Mouse (Mus musculus): ENCODE results near the gene Reep3. TPM values are rescaled to one million over a fixed set of nuclear protein-coding genes. Genes with fewer than 3 reads are reported as not detected.

The Reep3 gene
- polyA plus RNA-seq, 1 experiment from 2014 or later: 38.6 TPM

GRCm38 (mm10) chr10:67061823-67062222 is 34.9 kb downstream of the Reep3 start:
- Histone ChIP-seq H3K9ac (ENCODE audit: low read length) (no peak overlapping the region), H3K27ac (ENCODE audit: low read length) (peak overlapping the region; percentile 67), H3K4me2 (ENCODE audit: low read depth, low read length) (0 out of 2 replicates have a peak overlapping the region, but pooled peaks have one; percentile 16), H3K4me3 (ENCODE audit: low read length) (no peak overlapping the region), H3K4me1 (replicated peaks; ENCODE audit: control insufficient read depth, insufficient read depth, low read length) (peaks cover 27% of the 10 kb centered on the region), H3K9me3 (ENCODE audit: control insufficient read depth, low read length) (no peaks in the 10 kb centered on the region), H3K36me3 (ENCODE audit: control insufficient read depth, insufficient read depth, low read length) (no peaks in the 10 kb centered on the region), H3K27me3 (ENCODE audit: control insufficient read depth, insufficient read depth, low read depth, low read length) (no peaks in the 10 kb centered on the region)
- WGBS: 42% methylated on average over 4 of the region's 4 CpGs
- peak; percentile 35; the same call in 1 of the 2 replicates for ATAC-seq (ENCODE audit: low read depth)

- 40% methylated on average over 10 of the region's 10 CpGs for WGBS
- H3K4me2 ChIP-seq (ENCODE audit: low read depth, low read length): 0 out of 2 replicates have a peak overlapping the region, but pooled peaks have one; percentile 16
- H3K9me3 ChIP-seq (ENCODE audit: control insufficient read depth, low read length): no peaks in the 10 kb centered on the region
- H3K27ac ChIP-seq (ENCODE audit: low read length): peak overlapping the region; percentile 67
- H3K36me3 ChIP-seq (ENCODE audit: control insufficient read depth, insufficient read depth, low read length): no peaks in the 10 kb centered on the region
- H3K9ac ChIP-seq (ENCODE audit: low read length): no peak overlapping the region
- peaks cover 29% of the 10 kb centered on the region for H3K4me1 ChIP-seq (replicated peaks; ENCODE audit: control insufficient read depth, insufficient read depth, low read length)
- H3K27me3 ChIP-seq (ENCODE audit: control insufficient read depth, insufficient read depth, low read depth, low read length): no peaks in the 10 kb centered on the region
- no peak for ATAC-seq (ENCODE audit: low read depth)
- H3K4me3 ChIP-seq (ENCODE audit: low read length): no peak overlapping the region
Measured at GRCm38 (mm10) chr10:67061367-67061801, 35.4 kb downstream of the Reep3 start.

- H3K27me3 ChIP-seq (ENCODE audit: control insufficient read depth, insufficient read depth, low read depth, low read length): no peaks in the 10 kb centered on the region
- ATAC-seq (ENCODE audit: low read depth): no peak
- H3K27ac ChIP-seq (ENCODE audit: low read length): peak overlapping the region; percentile 62
- no peaks in the 10 kb centered on the region for H3K9me3 ChIP-seq (ENCODE audit: control insufficient read depth, low read length)
- no peak overlapping the region for H3K4me3 ChIP-seq (ENCODE audit: low read length)
- no peak overlapping the region for H3K4me2 ChIP-seq (ENCODE audit: low read depth, low read length)
- H3K4me1 ChIP-seq (replicated peaks; ENCODE audit: control insufficient read depth, insufficient read depth, low read length): peaks cover 41% of the 10 kb centered on the region
- 58% methylated on average over 6 of the region's 6 CpGs for WGBS
- no peak overlapping the region for H3K9ac ChIP-seq (ENCODE audit: low read length)
- no peaks in the 10 kb centered on the region for H3K36me3 ChIP-seq (ENCODE audit: control insufficient read depth, insufficient read depth, low read length)
Measured at GRCm38 (mm10) chr10:67058702-67059101, 38.0 kb downstream of the Reep3 start.

GRCm38 (mm10) chr10:67058297-67058696 is 38.4 kb downstream of the Reep3 start:
- 45% methylated on average over 7 of the region's 7 CpGs for WGBS
- Histone ChIP-seq H3K9ac (ENCODE audit: low read length) (no peak overlapping the region), H3K4me1 (replicated peaks; ENCODE audit: control insufficient read depth, insufficient read depth, low read length) (peaks cover 45% of the 10 kb centered on the region), H3K36me3 (ENCODE audit: control insufficient read depth, insufficient read depth, low read length) (no peaks in the 10 kb centered on the region), H3K4me2 (ENCODE audit: low read depth, low read length) (no peak overlapping the region), H3K27ac (ENCODE audit: low read length) (peak overlapping the region; percentile 62), H3K9me3 (ENCODE audit: control insufficient read depth, low read length) (no peaks in the 10 kb centered on the region), H3K4me3 (ENCODE audit: low read length) (no peak overlapping the region), H3K27me3 (ENCODE audit: control insufficient read depth, insufficient read depth, low read depth, low read length) (no peaks in the 10 kb centered on the region)
- ATAC-seq (ENCODE audit: low read depth): peak; percentile 75

GRCm38 (mm10) chr10:67057696-67058095 is 39.0 kb downstream of the Reep3 start:
- no peak overlapping the region for H3K9ac ChIP-seq (ENCODE audit: low read length)
- H3K4me2 ChIP-seq (ENCODE audit: low read depth, low read length): no peak overlapping the region
- WGBS: 91% methylated on average over 6 of the region's 6 CpGs
- H3K36me3 ChIP-seq (ENCODE audit: control insufficient read depth, insufficient read depth, low read length): no peaks in the 10 kb centered on the region
- no peak for ATAC-seq (ENCODE audit: low read depth)
- no peak overlapping the region for H3K27ac ChIP-seq (ENCODE audit: low read length)
- H3K4me1 ChIP-seq (replicated peaks; ENCODE audit: control insufficient read depth, insufficient read depth, low read length): peaks cover 45% of the 10 kb centered on the region
- H3K9me3 ChIP-seq (ENCODE audit: control insufficient read depth, low read length): no peaks in the 10 kb centered on the region
- no peaks in the 10 kb centered on the region for H3K27me3 ChIP-seq (ENCODE audit: control insufficient read depth, insufficient read depth, low read depth, low read length)
- no peak overlapping the region for H3K4me3 ChIP-seq (ENCODE audit: low read length)

GRCm38 (mm10) chr10:67057208-67057607 is 39.5 kb downstream of the Reep3 start:
- Histone ChIP-seq H3K9me3 (ENCODE audit: control insufficient read depth, low read length) (no peaks in the 10 kb centered on the region), H3K4me1 (replicated peaks; ENCODE audit: control insufficient read depth, insufficient read depth, low read length) (peaks cover 45% of the 10 kb centered on the region), H3K36me3 (ENCODE audit: control insufficient read depth, insufficient read depth, low read length) (no peaks in the 10 kb centered on the region), H3K27ac (ENCODE audit: low read length) (no peak overlapping the region; the same call in 1 of the 2 replicates), H3K4me3 (ENCODE audit: low read length) (no peak overlapping the region), H3K27me3 (ENCODE audit: control insufficient read depth, insufficient read depth, low read depth, low read length) (no peaks in the 10 kb centered on the region), H3K9ac (ENCODE audit: low read length) (no peak overlapping the region), H3K4me2 (ENCODE audit: low read depth, low read length) (no peak overlapping the region)
- ATAC-seq (ENCODE audit: low read depth): no peak

GRCm38 (mm10) chr10:67055867-67056856 is 40.6 kb downstream of the Reep3 start:
- no peaks in the 10 kb centered on the region for H3K27me3 ChIP-seq (ENCODE audit: control insufficient read depth, insufficient read depth, low read depth, low read length)
- H3K4me3 ChIP-seq (ENCODE audit: low read length): peak overlapping the region; percentile 12; the same call in 1 of the 2 replicates
- H3K27ac ChIP-seq (ENCODE audit: low read length): peak overlapping the region; percentile 87
- H3K4me1 ChIP-seq (replicated peaks; ENCODE audit: control insufficient read depth, insufficient read depth, low read length): peaks cover 35% of the 10 kb centered on the region
- peak overlapping the region; percentile 48 for H3K4me2 ChIP-seq (ENCODE audit: low read depth, low read length)
- peak; percentile 57 for ATAC-seq (ENCODE audit: low read depth)
- WGBS: 20% methylated on average over 17 of the region's 17 CpGs
- H3K9ac ChIP-seq (ENCODE audit: low read length): peak overlapping the region; percentile 28
- H3K36me3 ChIP-seq (ENCODE audit: control insufficient read depth, insufficient read depth, low read length): no peaks in the 10 kb centered on the region
- no peaks in the 10 kb centered on the region for H3K9me3 ChIP-seq (ENCODE audit: control insufficient read depth, low read length)

- 33% methylated on average over 9 of the region's 9 CpGs for WGBS
- ATAC-seq (ENCODE audit: low read depth): no peak
- Histone ChIP-seq H3K9me3 (ENCODE audit: control insufficient read depth, low read length) (no peaks in the 10 kb centered on the region), H3K4me1 (replicated peaks; ENCODE audit: control insufficient read depth, insufficient read depth, low read length) (peaks cover 29% of the 10 kb centered on the region), H3K36me3 (ENCODE audit: control insufficient read depth, insufficient read depth, low read length) (no peaks in the 10 kb centered on the region), H3K4me2 (ENCODE audit: low read depth, low read length) (no peak overlapping the region), H3K27ac (ENCODE audit: low read length) (no peak overlapping the region; the same call in 1 of the 2 replicates), H3K4me3 (ENCODE audit: low read length) (no peak overlapping the region), H3K9ac (ENCODE audit: low read length) (no peak overlapping the region), H3K27me3 (ENCODE audit: control insufficient read depth, insufficient read depth, low read depth, low read length) (no peaks in the 10 kb centered on the region)
Measured at GRCm38 (mm10) chr10:67053475-67053874, 43.3 kb downstream of the Reep3 start.

GRCm38 (mm10) chr10:67052429-67052828 is 44.3 kb downstream of the Reep3 start:
- no peak overlapping the region for H3K4me2 ChIP-seq (ENCODE audit: low read depth, low read length)
- H3K36me3 ChIP-seq (ENCODE audit: control insufficient read depth, insufficient read depth, low read length): no peaks in the 10 kb centered on the region
- no peaks in the 10 kb centered on the region for H3K9me3 ChIP-seq (ENCODE audit: control insufficient read depth, low read length)
- H3K4me1 ChIP-seq (replicated peaks; ENCODE audit: control insufficient read depth, insufficient read depth, low read length): peaks cover 29% of the 10 kb centered on the region
- no peak overlapping the region for H3K9ac ChIP-seq (ENCODE audit: low read length)
- H3K27ac ChIP-seq (ENCODE audit: low read length): peak overlapping the region; percentile 40; the same call in 1 of the 2 replicates
- no peaks in the 10 kb centered on the region for H3K27me3 ChIP-seq (ENCODE audit: control insufficient read depth, insufficient read depth, low read depth, low read length)
- 60% methylated on average over 9 of the region's 9 CpGs for WGBS
- no peak overlapping the region for H3K4me3 ChIP-seq (ENCODE audit: low read length)
- no peak for ATAC-seq (ENCODE audit: low read depth)
